Mouse (Mus musculus) gastrocnemius, adult 8-10 months (tissue): ENCODE measurements at regions not wholly inside any gene's neighbourhood (a gene's known extent, or its start where the extent isn't known, plus 50 kb on each side); places are given as distances from the start of the nearest gene placed in this dataset.
A peak's percentile ranks its signal among the peaks of the same experiment; 100 is the strongest.

Source experiments
- DNase-seq, 2 experiments: peaks; one replicate each; pipeline ENCODE4 v3.0.0; 2022; ENCODE audit warnings: low spot score in 2 of 2

DNA sequence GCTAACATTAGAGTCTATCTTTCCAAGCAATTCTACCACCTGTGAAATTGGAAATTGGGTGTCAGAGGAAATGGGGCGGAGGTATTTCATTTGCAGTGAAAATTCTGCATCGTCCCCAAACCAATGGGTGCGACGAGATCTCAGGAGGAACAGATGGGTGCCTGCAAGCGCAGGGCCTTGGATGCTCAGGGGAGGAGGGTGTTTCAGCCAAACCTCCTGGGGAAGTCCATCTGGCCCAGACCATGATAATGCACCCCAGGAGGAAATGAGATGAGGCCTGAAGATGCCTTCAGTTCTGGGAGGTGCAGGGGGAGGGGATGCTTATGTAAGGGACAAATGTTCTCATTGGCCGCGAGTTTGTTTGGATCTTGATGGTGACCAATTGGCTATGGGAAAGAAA lies 205.9 kb upstream of the Dynlrb2 start:
- no peak for DNase-seq

DNA sequence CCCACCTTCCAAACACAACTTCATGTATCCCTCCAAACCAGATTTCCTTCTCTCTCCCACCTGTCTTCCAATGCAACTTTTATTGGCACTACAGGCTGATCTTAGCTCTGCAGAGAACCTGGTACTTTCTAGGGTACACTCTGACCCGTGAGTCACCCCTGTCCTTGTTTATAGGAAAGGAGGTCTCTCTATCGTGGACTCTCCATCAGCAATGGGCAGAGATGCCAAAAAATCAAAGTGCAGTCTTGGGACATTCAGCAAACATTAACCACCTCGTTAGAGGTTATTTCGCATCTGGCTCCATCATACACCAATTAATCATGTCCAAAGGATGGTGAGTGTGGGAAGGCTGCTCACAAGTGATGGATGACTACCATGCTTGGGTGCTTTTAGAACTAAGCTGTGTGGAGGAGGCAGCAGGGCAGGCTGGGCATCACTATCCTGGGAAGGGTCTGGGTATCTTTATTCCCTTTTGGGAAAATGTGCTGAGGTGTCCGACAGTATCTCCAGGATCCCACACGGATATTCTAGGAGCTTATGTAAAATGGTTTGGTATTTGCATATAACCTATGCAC lies 214.0 kb upstream of the Dynlrb2 start:
- no peak for DNase-seq

DNA sequence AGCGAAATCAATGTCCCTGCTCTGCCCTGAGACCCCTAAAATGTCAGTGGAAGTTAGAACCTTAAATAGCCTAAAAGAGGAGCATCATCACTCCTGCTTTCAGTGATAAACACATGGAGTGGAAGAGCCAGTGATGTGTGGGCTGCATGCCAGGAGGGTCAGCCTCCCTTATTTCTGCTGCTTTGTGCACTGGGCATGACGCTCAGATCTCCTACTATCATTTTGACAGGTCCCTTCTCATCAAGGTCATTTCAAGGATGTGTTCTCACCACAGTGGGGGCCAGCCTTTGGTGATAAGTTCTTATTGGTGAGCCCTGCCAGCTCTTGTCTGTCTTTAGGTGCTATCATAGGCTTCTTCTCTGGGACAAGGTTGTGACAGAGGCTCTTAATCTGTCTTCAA lies 215.5 kb upstream of the Dynlrb2 start:
- DNase-seq, result no peak

DNA sequence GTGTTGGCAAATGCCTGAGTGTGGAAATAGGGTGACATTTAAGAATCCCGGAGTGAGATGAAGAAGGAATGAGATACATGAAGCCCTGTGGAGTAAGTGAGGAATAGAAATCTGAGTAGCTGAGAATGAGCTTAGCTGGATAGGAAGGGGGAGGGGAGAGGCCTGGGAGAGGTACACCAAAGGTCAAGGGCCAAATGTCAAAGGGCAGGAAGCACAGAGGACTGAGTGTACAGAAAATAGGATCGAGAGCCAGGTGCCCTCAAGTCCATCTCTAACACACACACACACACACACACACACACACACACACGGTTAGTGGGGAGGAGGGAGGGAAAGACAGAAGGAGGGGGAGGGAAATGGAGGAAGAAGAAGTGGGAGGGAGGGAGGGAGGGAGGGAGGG lies 220.8 kb upstream of the Dynlrb2 start:
- peak; percentile 8 to 10 for DNase-seq

DNA sequence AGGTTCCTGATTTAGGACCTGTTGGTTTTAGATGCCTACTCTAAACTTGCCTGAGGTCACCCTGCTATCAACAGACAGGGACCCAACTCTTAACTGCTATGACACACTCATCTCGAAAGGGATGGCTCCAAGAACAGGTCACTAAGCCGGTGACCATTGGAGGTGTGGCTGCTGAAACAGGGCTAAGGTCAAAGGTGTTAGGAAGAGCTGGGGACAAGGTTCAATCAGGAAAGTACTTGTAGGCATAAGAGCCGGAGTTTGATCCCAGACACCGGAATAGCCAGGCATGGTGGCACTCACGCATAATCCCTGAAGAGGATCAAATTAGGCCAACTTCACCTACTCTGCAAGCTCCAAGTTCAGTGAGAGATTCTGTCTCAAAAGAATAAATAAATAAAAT lies 222.4 kb upstream of the Dynlrb2 start:
- no peak for DNase-seq

DNA sequence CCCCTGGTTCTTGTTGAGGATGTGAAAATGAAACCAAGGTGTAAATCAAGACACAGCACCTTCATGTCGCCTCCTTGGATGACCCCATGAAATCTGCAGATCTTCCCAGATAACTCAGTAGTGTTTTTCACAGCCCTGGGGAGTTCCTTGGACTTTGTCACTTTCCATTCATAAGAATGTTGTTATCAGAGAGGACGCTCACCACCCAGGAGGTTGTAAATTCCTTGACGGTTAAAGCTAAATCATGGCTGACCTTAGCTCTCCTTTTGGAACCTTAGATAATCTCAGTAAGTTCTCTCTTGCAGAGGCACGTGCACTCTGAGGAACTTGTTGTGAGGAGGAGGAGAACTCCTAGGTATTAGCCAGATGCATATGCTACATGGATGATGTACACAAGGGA lies 229.8 kb upstream of the Dynlrb2 start:
- no peak for DNase-seq

DNA sequence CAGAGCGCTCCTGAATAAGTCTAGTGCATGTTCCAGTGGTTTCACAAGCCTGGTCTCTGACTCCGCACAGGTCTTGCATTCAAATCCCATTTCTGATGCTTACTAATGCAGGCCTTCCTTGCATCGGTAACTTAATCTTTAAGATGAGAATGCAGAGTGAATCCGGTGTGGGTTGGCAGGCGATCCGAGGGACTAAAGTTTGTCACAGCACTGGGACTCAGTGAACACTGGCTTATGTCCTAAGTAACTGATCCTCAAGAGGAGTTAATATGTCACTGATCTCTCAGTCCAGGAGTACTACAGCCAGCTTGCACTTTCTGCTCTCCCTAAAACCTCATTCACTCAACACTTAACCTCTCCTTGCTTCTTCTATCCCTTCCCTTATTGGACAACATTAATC lies 233.5 kb upstream of the Dynlrb2 start:
- no peak for DNase-seq

DNA sequence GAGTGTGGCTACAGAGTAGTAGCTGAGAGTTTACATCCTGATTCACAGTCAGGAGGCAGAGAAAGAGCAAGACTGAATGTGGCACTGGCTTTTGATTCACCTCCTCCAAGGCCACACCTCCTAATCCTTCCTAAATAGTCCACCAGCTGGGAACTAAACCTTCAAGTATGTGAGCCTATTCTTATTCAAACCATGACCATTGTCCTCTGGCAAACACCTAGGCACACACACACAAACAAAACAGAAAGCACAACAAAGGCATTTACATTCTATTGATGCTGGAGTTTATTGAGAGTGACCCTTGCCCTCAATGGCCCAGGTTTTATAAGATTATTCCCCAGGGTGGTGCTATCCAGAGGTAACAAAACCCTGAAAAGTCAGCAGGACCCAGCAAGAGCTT lies 235.4 kb upstream of the Dynlrb2 start:
- no peak for DNase-seq

DNA sequence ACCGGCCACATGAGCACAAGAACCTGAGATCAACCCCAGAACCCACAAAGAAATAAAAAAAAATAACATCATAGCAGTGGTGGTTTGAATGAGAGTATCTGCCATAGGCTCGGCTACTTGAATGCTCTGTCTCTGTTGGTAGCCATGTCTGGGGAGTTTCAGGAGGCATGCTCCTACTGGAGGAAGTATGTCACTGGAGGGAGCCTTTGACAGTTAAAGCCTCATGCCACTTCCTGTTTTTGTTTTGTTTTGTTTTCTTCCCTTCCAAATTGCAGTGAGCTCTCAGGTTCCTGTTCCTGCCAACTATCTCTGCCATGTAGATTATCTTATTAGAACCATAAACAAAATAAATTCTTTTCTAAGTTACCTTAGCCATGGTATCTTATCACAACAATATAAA lies 236.1 kb upstream of the Dynlrb2 start:
- DNase-seq, result no peak

DNA sequence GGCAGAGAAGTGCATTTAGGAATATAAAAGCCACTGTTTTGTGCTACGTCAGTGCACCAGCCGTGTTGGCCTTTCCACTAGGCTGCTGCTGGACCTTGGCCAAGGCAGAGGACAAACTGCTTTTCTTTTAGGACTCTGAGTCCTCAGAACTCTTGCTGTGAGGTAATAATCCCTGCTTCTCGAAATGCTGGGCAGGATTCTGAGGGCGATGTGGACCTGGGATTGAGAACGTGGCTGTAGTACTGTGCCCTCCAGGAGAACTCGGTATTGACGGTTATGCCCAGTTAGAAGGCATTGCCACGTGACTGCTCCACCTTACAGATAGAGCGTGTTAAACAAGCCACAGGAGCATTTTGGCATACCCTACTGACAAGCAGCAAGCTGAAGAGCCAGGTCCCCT lies 236.6 kb upstream of the Dynlrb2 start:
- peak in 1 of 2 experiments; percentile 16 for DNase-seq

DNA sequence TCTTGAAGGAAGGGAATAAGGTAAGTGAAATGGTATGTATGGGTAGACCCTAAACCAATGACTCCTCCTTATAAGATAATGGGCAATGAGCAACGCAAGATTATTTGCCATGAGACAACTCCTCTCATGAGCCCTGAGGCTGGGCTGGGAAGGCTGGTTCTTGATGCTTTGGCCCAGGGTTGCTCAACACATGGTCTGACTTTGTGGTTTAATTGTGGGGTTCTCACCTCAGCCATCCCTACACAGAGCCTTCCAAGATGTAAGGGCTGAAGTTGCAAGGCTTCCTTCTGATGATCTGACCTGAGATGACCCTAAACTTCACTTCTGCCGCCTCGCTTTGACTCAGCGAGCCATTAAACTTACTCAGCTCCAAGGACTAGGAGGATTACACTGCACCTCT lies 237.8 kb upstream of the Dynlrb2 start:
- DNase-seq, result no peak

DNA sequence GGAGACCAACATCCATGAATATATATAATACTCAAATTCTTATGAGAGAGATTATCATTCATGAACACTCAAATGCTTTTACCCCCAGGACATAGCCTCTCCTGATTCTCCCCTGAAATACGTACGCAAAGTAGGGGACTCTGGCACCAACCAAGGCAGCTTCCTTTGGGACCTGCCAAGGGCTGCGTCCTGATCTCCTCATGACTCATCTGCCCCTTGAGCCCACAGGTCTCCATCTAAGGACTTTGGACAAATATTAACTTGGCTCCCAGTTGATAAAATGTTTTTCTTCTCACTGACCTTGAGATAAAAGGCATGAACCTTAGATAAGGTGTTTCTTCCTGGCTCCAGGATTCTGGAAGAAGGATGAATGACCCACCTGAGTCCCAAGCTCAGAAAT lies 239.2 kb upstream of the Dynlrb2 start:
- no peak for DNase-seq

DNA sequence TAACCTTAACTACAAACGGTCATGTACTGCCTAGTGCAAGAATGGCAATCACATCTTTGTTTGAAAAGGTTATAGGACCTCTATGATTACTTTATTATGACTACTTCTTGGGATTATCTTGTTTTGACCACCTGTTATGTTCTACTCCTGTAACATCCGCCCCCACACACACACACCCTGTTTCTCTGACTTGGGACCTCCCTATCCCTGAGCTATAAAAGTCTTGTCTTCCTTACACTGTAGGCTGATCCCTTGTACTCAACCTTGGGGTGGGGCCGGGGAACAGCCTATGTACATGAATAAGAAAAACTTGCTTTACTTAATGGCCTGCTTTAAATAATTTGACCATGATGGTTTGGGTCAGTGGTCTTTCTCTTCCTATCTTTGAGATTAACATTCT lies 240.7 kb upstream of the Dynlrb2 start:
- no peak for DNase-seq

DNA sequence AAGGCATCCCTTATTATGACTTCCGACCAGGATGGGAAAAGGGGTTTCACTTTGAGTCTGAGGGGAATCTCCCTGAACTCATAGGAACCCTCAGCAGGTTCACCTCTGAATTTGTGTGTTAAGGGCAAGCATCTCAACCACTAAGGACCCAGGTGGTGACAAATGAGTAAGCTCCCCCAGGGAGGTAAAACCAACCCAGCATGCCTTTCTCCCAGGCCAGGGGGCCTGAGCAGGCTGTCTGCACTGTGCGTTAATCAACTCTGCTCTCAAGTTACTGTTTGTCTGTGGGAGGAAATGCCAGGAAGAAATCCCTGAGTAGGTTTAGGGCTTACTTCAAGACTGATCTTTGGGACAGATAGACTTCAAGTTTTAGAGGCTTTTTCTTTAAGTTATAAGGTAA lies 243.5 kb upstream of the Dynlrb2 start:
- no peak for DNase-seq

DNA sequence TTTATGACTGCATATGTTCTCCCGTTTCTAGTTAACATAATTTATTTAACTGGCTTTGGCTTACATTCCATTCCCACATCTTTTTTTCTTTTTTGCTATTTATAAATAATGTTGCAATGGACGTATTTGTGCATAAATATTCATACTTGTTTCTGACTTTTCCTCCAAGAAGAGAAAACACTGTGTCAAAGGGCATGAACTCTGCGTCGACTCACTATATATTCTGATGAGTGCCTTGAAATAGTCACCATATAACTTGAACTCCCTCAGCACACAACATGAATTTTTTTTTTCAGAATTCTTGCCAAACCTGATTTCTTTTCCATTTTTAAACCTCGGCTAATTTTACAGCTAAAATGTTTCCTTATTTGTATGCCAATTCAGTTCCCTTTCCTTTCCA lies 249.4 kb upstream of the Dynlrb2 start:
- DNase-seq, result no peak

DNA sequence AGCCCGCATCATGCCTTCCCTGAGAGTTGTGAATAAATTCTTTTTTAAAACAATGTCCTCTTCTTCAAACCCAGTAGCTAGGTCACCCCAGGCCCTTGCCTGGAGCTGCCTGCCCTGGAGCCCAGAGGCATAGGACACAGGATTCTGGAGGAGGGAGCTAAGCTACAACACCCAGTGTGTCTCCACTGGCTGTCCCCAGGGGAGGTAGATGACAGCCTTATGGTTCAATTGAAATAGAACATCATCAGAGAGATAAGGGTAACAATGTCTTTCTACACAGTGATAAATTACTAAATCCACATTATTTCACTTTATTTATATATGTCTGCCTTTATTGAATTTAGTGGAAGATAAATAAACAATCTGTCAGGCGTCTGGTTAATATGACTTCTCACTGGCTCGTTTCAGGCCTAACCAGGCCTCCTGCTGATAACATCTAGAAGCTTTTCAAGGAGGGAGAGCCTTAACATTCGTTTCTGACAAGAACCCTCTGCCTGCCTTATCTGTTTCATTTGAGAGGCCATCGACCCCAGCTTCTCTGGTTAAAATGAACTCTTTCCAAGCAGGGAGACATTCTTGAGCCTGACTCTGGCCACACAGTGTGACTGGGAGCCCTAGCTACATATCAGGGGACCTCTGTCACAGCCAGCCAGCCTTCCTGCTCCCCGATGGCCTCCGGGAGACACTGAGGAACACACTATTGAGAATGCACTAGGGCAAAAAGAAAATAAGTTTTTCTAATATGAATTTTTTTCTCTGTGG lies 252.1 kb upstream of the Dynlrb2 start:
- no peak for DNase-seq

DNA sequence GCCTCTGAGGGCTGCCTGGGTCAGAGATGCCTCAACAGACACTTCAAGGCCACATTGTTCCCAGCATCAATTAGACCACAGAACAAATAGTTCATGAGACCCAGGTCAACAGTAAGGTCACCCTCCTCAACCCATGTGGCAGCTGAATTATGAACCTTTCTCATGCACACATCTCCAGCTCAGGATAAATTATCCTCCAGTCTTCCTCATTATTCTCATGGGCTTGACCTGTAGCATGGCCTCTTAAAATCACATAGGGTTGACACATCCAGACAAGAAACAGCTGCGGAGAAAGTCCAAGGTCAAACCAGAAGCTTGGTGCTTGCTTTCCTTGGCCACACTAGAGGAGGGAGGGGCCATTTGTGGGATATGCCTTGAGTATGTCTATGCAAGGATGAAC lies 256.4 kb upstream of the Dynlrb2 start:
- DNase-seq, result no peak

DNA sequence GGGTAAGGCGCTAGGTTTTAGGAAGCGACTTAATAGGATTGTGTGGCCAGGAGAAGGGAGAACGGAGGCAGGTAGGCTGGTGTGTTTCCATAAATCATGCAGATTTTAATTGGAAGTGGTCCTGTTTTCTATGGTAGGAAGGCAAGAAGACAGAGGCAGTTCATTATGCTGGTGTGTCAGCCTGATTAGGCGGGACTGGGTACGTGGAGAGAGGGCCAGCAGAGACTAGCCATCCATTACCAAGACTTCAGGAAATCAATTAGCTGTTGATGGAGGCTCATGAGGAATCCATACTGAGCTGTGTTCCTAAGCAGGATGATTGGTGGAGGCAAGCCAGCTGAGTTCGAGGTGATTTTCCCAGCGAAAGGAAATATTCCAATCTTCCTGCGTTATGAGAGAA lies 261.3 kb upstream of the Dynlrb2 start:
- no peak for DNase-seq

DNA sequence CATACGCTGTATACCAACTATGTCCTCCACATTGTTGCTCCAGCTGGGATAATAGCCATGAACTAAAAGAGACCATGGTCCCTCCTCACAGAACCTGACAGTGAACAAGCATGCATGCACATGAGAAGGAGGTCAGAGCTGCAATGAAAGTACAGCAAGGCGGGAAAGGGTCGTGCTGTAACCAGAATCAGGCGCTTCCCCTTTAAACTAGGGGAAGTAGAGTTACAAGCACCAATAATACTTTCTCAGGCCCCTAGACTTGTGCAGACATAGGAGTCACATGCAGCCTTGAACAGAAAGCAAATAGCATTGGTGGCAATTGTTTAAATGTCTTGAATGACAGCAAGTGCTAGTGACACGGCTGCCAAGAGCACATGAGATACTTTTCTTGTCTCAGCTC lies 261.8 kb upstream of the Dynlrb2 start:
- DNase-seq, result no peak

DNA sequence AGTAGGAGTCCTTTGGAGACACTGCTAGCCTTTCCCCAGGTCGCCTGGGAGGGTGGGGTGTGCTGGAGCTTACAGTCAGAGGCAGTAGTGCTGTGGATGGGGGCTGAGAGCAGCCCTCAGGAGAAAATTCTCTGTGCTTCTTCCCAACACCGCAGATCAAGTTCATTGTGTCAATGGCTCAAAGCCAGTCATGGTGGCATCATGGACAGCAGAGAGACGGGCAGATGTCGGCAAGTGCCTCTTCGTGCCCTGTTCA lies 262.9 kb upstream of the Dynlrb2 start:
- no peak for DNase-seq

DNA sequence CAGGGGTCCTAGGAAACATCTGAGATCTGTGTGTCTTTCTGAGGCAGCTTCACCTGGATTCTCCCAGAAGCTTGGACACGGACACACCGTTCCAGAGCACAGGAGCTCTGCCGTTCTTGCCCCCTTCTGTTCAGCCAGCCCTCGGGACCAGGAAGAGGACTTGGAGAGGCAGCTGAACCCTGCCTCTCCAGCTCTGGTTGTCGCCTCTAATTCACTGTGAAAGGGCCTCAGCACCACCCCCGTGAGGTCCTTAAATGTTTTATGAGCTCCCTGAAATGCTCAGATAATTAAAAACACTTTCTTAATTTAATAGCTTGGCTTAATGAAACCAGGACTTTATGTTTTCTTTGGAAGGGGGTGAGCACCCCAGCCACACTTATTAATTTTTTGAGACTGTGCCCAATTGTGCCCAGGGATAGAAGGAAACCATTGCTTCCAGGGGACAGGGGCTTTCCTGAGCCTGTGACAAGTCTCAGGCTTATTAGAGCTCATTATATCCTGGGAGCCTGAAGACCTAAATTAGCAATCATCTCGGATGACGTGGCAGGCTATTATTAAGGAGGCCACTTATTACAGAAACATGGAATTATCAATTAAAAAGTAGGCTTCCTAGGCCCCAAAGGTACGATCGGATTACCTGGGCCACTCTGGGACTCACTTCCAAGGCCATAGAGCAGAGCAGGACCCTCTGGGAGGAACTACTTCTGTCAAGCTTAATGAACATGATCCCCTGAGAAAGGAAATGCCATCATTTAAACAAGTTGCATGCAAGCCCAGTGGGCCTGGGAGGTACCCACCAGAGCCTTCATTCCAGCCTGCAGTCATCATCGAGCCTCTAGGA lies 263.4 kb upstream of the Dynlrb2 start:
- DNase-seq, result no peak

DNA sequence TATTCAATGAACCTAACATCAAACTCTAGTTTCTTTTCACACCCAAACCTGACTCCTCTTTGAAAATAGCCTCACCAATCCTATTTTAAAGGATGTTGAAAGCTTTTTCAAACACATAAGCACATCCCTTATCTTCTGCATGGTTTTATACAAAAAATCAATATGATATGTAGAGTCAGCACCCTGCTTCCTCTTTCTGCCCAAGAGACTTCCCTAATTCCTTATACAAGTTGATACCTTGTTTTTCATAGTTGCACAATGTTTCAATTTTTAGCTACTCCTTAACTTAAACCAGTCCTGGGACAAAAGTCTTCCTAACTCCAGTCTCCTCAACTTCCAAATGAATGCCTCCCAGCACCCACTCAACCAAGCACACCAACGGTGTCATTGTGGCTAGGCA lies 266.1 kb upstream of the Dynlrb2 start:
- no peak for DNase-seq

DNA sequence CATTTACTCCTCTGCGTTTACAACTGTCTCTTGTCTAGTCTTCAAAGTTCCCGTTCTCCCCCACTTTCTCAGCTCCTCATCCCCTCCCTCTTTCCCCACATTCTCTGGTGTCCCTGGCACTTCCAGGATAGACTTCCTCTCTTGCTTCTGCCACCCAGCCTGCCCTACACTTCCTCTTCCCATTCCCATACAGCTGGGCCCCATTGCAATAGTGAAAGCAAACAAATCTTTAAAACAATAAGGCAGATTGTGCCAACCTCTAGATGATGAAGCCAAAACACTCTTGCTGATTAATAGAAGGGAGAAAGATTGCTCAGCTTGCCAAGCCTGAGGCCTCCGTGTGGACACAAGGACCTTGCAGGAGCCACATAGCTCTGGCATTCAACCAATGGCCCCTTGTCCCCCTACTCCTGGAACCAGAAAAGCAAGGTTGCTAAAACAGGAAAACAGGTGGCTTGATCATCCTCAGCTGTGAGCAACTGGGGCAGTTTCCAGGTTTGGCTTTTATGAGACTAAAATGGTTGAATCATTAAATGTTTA lies 267.1 kb upstream of the Dynlrb2 start:
- DNase-seq, result no peak
